Mouse (Mus musculus) liver, embryonic 15.5 days (tissue): ENCODE data around the gene Ugcg. TPM values are rescaled to one million over a fixed set of nuclear protein-coding genes. Genes with fewer than 3 reads are reported as not detected.

ENCODE experiments used
- ATAC-seq: fragments of 200-750 bp; cut with Nextera tagmentation; 2 replicates; pipeline ENCODE4 v1.8.0; 2017; ENCODE audit warnings: moderate number of reproducible peaks, mild to moderate bottlenecking, moderate library complexity; ENCODE audit not compliant: insufficient read depth
- H3K27ac ChIP-seq: fragments of 300-500 bp; sonication (generic); replicated peaks from 2 replicates; pipeline ENCODE4 v1.5.1; 2015; ENCODE audit warnings: mild to moderate bottlenecking, inconsistent platforms
- H3K27me3 ChIP-seq: fragments of 300-500 bp; sonication (generic); 2 replicates; pipeline ENCODE4 v1.6.1; 2015; ENCODE audit warnings: mild to moderate bottlenecking, inconsistent platforms
- H3K36me3 ChIP-seq: fragments of 300-500 bp; sonication (generic); replicated peaks from 2 replicates; pipeline ENCODE4 v1.6.1; 2015; ENCODE audit warnings: moderate library complexity, mild to moderate bottlenecking, inconsistent platforms
- H3K4me1 ChIP-seq: fragments of 300-500 bp; sonication (generic); replicated peaks from 2 replicates; pipeline ENCODE4 v1.6.1; 2015; ENCODE audit warnings: inconsistent platforms
- H3K4me2 ChIP-seq: fragments of 300-500 bp; sonication (generic); 2 replicates; pipeline ENCODE4 v1.6.1; 2015; ENCODE audit warnings: moderate library complexity, mild to moderate bottlenecking, inconsistent platforms
- H3K4me3 ChIP-seq: fragments of 300-500 bp; sonication (generic); replicated peaks from 2 replicates; pipeline ENCODE4 v1.5.1; 2015; ENCODE audit warnings: mild to moderate bottlenecking, inconsistent platforms
- H3K9ac ChIP-seq: fragments of 300-500 bp; sonication (generic); 2 replicates; pipeline ENCODE4 v1.6.1; 2015; ENCODE audit warnings: moderate library complexity, mild to moderate bottlenecking, inconsistent platforms
- H3K9me3 ChIP-seq: fragments of 300-500 bp; sonication (generic); replicated peaks from 2 replicates; pipeline ENCODE4 v1.6.1; 2016; ENCODE audit warnings: inconsistent platforms
- WGBS: fragments of 180-500 bp; shearing (Covaris S2); methylation state at CpG from one replicate; pipeline ENCODE4 v1.1.7; 2015; ENCODE audit warnings: mixed read lengths; ENCODE audit not compliant: insufficient replicate concordance; 5-methylcytosine and 5-hydroxymethylcytosine counted together
- polyA plus RNA-seq: library from polyadenylated mRNA; unstranded; fragments of >200 nt; fragmentation: Nextera tagmentation; extraction: Ambion mirVana; gene quantifications from 2 replicates; pipeline ENCODE4 v1.2.1, GENCODE M21; 2015

The Ugcg gene
- polyA plus RNA-seq, 1 experiment from 2014 or later: 5.0 TPM

DNA sequence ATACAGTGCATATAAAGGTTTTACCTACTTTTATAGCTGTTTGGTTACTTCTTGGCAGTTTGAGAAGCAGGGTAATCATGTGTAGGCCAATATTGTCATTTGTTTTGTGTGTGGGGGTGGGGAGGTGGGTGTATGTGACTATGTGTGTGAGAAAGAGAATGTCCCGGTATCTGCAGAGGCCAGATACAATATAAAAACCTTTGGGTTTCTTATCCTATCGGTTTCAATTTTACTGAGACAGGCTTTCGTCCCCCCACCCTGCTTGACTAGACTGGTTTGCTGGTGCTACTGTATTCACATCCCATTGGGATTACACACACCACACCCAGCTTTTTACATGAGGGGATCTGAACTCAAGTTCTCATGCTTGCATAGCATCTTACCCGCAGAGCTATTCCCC is 17.5 kb downstream of the Ugcg start:
- no peaks in the 10 kb centered on the region for H3K27me3 ChIP-seq
- H3K27ac ChIP-seq: peak overlapping the region; percentile 46; the same call in 1 of the 2 replicates
- peak; percentile 67 for ATAC-seq
- peaks cover 58% of the 10 kb centered on the region for H3K4me1 ChIP-seq
- no peak overlapping the region for H3K4me3 ChIP-seq
- H3K9me3 ChIP-seq: no peaks in the 10 kb centered on the region
- 0 out of 2 replicates have a peak overlapping the region, but pooled peaks have one; percentile 15 for H3K9ac ChIP-seq
- peaks cover 34% of the 10 kb centered on the region for H3K36me3 ChIP-seq
- H3K4me2 ChIP-seq: peak overlapping the region; percentile 27
- WGBS: 28% methylated on average over 4 of the region's 4 CpGs

DNA sequence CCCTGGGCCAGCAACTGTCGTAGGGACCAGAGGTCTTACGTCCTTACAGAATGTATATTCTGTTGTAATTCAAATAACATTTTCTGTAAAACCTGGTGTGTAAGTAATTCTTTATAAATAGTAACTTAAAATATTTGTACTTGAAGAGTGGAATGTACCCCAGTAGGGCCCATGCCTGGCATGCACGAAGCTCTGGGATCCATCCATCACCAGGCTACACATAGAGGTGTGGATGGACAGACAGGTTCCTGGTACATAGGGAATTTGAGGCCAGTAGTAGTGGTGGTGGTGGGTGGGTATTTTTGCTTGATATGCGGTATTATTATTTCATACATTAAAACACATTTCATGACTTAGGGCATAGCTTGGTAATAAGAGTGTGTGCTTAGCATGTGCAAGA is 19.6 kb downstream of the Ugcg start:
- H3K9ac ChIP-seq: no peak overlapping the region
- H3K9me3 ChIP-seq: no peaks in the 10 kb centered on the region
- peaks cover 41% of the 10 kb centered on the region for H3K36me3 ChIP-seq
- no peak for ATAC-seq
- no peak overlapping the region for H3K4me3 ChIP-seq
- H3K27me3 ChIP-seq: no peaks in the 10 kb centered on the region
- H3K4me1 ChIP-seq: peaks cover 53% of the 10 kb centered on the region
- no peak overlapping the region for H3K27ac ChIP-seq
- no peak overlapping the region for H3K4me2 ChIP-seq
- WGBS: 89% methylated on average over 4 of the region's 4 CpGs

DNA sequence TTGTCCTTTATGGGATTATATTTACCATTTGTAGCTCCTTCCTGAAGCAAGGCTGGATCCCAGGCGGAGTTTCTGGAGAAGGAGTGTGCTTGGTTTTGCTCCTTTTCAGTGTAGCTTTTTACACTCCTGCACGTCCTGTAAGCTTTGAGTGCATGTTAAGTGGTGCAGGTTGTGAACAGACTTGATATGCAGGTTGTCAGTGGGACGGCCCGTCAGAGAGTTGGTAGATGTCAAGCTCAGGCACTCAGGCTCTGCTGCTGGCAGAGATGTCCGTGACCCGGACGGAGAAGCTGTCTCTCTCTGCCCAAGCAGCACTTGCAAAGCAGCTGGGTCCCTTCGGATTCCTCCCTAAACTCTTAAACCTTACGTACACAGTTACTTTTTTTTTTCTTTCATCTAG is 22.1 kb downstream of the Ugcg start:
- Histone ChIP-seq H3K9ac (no peak overlapping the region), H3K4me1 (peaks cover 49% of the 10 kb centered on the region), H3K9me3 (no peaks in the 10 kb centered on the region), H3K27ac (no peak overlapping the region), H3K4me3 (no peak overlapping the region), H3K4me2 (no peak overlapping the region), H3K36me3 (peaks cover 60% of the 10 kb centered on the region), H3K27me3 (no peaks in the 10 kb centered on the region)
- WGBS: 85% methylated on average over 9 of the region's 9 CpGs
- no peak for ATAC-seq

DNA sequence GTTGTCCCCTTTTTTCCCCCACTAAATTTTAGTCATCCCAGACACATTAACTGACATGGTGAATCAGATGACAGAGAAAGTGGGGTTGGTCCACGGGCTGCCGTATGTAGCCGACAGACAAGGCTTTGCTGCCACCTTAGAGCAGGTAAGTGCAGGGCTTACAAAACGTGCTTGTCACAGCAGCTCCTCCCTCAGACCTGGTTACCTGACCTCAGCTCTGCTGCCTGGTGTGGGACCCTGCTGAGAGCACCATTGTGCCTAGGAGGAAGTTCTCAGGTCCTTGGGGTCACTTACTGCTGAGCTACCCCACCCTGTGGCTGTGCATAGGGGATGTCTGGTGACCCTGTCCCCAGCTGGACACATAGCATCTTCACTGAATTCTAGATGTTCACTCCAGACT is 24.8 kb downstream of the Ugcg start:
- no peak overlapping the region for H3K27ac ChIP-seq
- H3K36me3 ChIP-seq: peaks cover 68% of the 10 kb centered on the region
- H3K9me3 ChIP-seq: no peaks in the 10 kb centered on the region
- H3K27me3 ChIP-seq: no peaks in the 10 kb centered on the region
- H3K4me3 ChIP-seq: no peak overlapping the region
- H3K4me1 ChIP-seq: peaks cover 41% of the 10 kb centered on the region
- H3K9ac ChIP-seq: no peak overlapping the region
- no peak for ATAC-seq
- WGBS: 63% methylated on average over 4 of the region's 4 CpGs
- H3K4me2 ChIP-seq: no peak overlapping the region

DNA sequence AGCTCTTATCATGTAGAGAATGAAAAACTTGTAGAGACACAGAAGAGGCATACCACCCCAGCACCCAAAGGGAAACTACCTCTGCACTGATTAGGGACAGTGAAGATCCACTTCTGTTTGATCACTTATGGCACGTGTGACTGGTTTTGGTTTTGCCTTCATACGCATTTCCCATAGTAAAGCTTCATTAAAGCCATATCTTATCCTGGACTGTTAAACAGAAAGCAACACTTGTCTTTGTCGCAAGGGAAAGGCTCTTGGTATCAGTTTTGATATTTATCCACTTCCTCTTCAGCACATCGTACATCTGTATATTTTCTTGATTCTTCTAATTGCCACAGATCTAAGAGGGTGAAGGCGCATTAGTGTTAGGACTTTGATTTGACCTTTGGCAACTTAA is 25.6 kb downstream of the Ugcg start:
- no peak overlapping the region for H3K27ac ChIP-seq
- 48% methylated on average over 5 of the region's 5 CpGs for WGBS
- no peaks in the 10 kb centered on the region for H3K27me3 ChIP-seq
- no peak overlapping the region for H3K4me3 ChIP-seq
- H3K4me2 ChIP-seq: peak overlapping the region; percentile 18; the same call in 1 of the 2 replicates
- H3K9me3 ChIP-seq: no peaks in the 10 kb centered on the region
- no peak for ATAC-seq
- H3K9ac ChIP-seq: no peak overlapping the region
- H3K4me1 ChIP-seq: peaks cover 41% of the 10 kb centered on the region
- peaks cover 69% of the 10 kb centered on the region for H3K36me3 ChIP-seq

DNA sequence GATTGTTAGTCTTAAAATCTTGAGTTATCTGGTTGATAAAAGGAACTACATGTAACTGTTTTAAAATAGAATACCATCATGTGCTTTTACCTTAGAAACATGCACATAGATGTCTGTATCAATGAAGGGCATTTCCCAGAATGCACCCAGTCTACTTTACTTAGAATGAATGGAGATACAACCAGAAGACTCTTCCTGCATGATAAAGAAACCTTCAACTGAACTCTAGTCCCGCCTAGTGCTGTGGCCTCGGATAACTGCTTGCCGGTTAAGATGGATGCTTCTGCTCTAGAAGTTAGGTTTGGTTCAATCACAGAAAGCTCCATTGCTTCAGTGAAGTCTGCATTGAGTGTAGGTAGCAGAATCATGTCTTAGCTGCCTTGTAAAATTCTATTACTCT is 26.5 kb downstream of the Ugcg start:
- Histone ChIP-seq H3K9ac (no peak overlapping the region), H3K36me3 (peaks cover 68% of the 10 kb centered on the region), H3K27ac (0 out of 2 replicates have a peak overlapping the region, but pooled peaks have one; percentile 7), H3K27me3 (no peaks in the 10 kb centered on the region), H3K4me2 (no peak overlapping the region), H3K4me3 (no peak overlapping the region), H3K9me3 (no peaks in the 10 kb centered on the region), H3K4me1 (peaks cover 36% of the 10 kb centered on the region)
- peak; percentile 56 for ATAC-seq
- WGBS: 20% methylated on average over 3 of the region's 3 CpGs

DNA sequence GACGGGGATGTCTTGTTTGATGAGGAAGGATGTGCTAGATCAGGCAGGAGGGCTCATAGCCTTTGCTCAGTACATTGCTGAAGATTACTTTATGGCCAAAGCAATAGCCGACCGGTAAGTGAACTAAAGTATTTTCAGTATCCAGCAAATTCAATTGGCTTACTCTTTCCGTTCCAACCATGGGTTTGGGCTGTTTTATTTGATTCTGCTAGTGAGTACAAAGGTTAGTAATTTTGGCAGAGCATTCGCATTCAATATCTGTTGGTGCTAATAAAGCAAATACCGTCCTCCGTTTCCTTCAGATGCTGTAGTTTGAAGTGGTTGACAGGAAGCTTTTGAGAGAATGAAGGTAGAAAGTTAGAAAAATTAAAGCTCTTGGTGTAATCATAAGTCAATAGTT is 28.0 kb downstream of the Ugcg start:
- H3K27ac ChIP-seq: no peak overlapping the region
- no peak overlapping the region for H3K4me3 ChIP-seq
- H3K36me3 ChIP-seq: peaks cover 73% of the 10 kb centered on the region
- H3K4me2 ChIP-seq: no peak overlapping the region
- no peak overlapping the region for H3K9ac ChIP-seq
- no peaks in the 10 kb centered on the region for H3K9me3 ChIP-seq
- no peaks in the 10 kb centered on the region for H3K27me3 ChIP-seq
- H3K4me1 ChIP-seq: peaks cover 32% of the 10 kb centered on the region
- 87% methylated on average over 7 of the region's 7 CpGs for WGBS
- no peak for ATAC-seq

DNA sequence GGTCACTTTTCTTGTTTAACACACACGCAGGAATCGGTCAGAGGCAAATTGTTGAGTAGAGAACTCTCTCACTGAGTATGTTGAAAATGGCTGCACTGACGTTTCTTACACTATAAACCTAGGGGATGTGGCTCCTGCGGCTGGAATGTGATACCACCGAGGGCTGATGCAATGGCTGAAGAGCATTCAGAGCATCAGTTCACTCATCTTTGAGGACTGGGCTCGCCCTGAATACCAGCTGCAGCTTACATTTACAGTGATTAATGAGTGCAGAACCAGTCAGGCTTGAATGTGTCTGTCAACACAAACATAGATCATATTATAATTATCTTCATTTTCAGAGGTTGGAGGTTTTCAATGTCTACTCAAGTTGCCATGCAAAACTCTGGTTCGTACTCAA is 29.1 kb downstream of the Ugcg start:
- Histone ChIP-seq H3K4me3 (no peak overlapping the region), H3K9me3 (no peaks in the 10 kb centered on the region), H3K9ac (no peak overlapping the region), H3K27me3 (no peaks in the 10 kb centered on the region), H3K4me1 (peaks cover 27% of the 10 kb centered on the region), H3K36me3 (peaks cover 72% of the 10 kb centered on the region), H3K4me2 (no peak overlapping the region), H3K27ac (no peak overlapping the region)
- 83% methylated on average over 7 of the region's 7 CpGs for WGBS
- no peak for ATAC-seq

DNA sequence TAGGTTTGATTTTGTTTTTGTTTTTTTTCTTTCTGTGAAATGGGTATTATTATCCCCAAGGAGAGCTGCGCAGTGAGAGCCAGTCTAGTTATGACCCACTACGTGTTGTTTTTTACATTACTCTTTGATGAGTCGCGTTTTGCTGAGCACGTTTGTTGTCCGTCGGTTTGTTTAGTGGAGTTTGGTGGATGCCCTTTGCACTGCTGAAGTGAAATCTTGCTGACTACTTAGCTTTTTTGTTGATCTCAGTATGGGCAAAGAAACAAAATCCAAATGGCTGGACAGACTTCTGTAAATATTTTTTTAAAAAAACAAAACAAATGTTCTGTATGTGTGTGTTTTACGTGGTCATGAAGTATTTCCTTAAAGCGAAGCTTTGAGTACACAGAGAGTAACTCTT is 33.2 kb downstream of the Ugcg start:
- Histone ChIP-seq H3K4me2 (no peak overlapping the region), H3K27me3 (no peaks in the 10 kb centered on the region), H3K4me3 (no peak overlapping the region), H3K9me3 (no peaks in the 10 kb centered on the region), H3K9ac (no peak overlapping the region), H3K27ac (no peak overlapping the region), H3K4me1 (peaks cover 13% of the 10 kb centered on the region), H3K36me3 (peaks cover 62% of the 10 kb centered on the region)
- 78% methylated on average over 9 of the region's 9 CpGs for WGBS
- no peak for ATAC-seq

DNA sequence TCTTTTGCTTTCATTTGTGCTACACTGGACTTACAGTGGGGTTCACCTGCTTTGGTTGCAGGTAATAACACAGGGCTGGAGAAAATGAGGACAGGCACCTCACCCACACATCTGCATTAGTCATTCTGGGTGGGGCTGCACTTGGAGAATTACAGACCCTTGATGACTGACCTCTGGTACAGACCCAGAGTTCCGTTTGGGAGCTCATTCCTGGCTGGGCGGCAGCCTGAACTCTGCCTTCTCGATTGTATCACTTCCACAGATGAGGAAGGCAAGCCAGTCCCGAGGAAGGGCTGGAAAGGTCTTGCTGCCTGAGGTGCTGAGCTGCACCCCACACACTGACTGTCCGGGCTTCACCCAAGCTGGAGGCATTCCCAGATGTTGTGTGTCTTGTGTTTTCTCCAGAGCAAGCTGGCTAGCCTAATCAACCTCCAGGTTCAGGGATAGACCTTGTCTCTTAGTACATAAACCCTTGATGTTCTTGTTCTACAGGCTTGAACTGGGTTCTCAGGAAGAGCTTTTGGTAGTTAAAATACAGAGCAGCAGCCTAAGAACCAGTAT is 34.1 kb downstream of the Ugcg start:
- H3K9me3 ChIP-seq: no peaks in the 10 kb centered on the region
- no peak overlapping the region for H3K9ac ChIP-seq
- H3K4me2 ChIP-seq: no peak overlapping the region
- no peak overlapping the region for H3K4me3 ChIP-seq
- 0 out of 2 replicates have a peak overlapping the region, but pooled peaks have one; percentile 41 for H3K27ac ChIP-seq
- H3K36me3 ChIP-seq: peaks cover 54% of the 10 kb centered on the region
- no peak for ATAC-seq
- no peaks in the 10 kb centered on the region for H3K27me3 ChIP-seq
- 77% methylated on average over 5 of the region's 5 CpGs for WGBS
- peaks cover 13% of the 10 kb centered on the region for H3K4me1 ChIP-seq

DNA sequence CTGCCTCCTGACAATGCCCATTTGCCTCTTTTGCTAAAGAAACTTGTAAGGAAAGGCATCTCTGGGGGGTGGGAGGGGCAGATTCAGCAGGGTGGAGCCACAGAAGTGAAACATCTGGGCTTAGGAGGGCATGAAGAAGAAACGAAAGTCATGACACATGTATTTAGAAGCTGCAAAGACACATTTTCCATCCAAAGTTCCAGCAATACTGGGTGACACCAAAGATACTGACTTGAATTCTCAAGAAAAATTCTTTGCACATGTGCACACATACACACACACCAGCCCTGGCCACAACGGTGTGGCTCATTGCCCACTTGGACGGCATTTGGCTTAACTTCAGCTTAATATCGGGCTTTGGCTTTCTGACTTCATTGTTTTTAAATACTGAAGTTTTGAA is 35.8 kb downstream of the Ugcg start:
- no peaks in the 10 kb centered on the region for H3K27me3 ChIP-seq
- no peak overlapping the region for H3K4me2 ChIP-seq
- no peak for ATAC-seq
- H3K36me3 ChIP-seq: peaks cover 39% of the 10 kb centered on the region
- 74% methylated on average over 4 of the region's 4 CpGs for WGBS
- H3K4me3 ChIP-seq: no peak overlapping the region
- H3K27ac ChIP-seq: no peak overlapping the region; the same call in 1 of the 2 replicates
- no peak overlapping the region for H3K9ac ChIP-seq
- H3K4me1 ChIP-seq: peaks cover 13% of the 10 kb centered on the region
- no peaks in the 10 kb centered on the region for H3K9me3 ChIP-seq

DNA sequence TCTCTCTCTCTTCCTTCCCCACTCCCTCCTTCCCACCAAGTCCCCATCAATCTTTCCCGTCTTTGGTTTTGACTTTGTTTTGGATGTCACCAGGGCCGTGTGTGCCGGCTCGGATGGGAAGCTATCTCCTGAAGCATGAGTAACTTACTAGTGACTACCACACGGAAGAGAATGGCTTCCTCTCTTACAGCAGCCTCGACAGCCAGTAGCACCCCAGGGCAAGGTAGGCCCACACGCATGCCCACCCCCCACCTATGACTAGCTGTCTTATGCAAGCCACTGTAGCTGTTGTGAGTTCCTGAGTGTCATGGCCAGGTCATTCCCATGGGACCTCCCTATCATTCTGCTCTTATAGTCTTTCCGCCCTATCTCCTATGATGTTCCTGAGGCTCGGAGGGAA is 38.0 kb downstream of the Ugcg start:
- Histone ChIP-seq H3K4me2 (no peak overlapping the region), H3K27ac (no peak overlapping the region), H3K4me3 (no peak overlapping the region), H3K36me3 (peaks cover 23% of the 10 kb centered on the region), H3K4me1 (peaks cover 13% of the 10 kb centered on the region), H3K27me3 (no peaks in the 10 kb centered on the region), H3K9me3 (no peaks in the 10 kb centered on the region), H3K9ac (no peak overlapping the region)
- 87% methylated on average over 9 of the region's 9 CpGs for WGBS
- ATAC-seq: no peak
